Mouse (Mus musculus): Measurements from ENCODE around the gene Gm36079.
A peak's percentile ranks its signal among the peaks of the same experiment; 100 is the strongest.
"Not testable (repeated sequence)": the region's sequence is repeated elsewhere in the genome, so short reads cannot be mapped to it uniquely, and the experiment has no call there.

Gm36079 gene

GRCm38 (mm10) chr13:120026911-120027310, at the start of gene Gm36079:
Gene Gm36079, minus strand, starts transcription at chr13:120027011.
- not testable (repeated sequence) for DNase-seq (ENCODE audit: extremely low spot score)

DNA sequence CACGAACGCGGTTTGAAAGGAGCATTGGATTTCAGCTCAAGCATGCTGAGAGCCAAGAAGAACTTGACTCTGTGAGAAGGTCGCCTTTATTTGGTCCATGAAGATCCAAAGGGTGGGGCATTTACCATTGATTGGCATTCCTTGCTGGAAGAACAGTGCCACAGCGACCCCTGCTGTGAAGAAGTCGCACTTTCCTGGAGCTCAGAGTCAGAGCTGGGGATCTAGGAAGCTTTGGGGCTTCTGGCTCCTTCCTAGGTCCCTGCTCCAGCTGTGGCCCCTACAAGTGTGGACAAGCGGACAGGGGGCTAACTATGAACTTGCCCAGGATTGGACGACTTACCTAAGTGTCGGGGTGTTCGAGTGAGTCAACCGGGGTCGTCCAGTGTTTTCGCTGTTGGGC, 44.1 kb upstream of the Gm36079 start:
- not testable (repeated sequence) for DNase-seq (ENCODE audit: extremely low spot score)

GRCm38 (mm10) chr13:120070012-120070598, 43.3 kb upstream of the Gm36079 start:
- not testable (repeated sequence) for DNase-seq (ENCODE audit: extremely low spot score)

GRCm38 (mm10) chr13:120063439-120064089, 36.8 kb upstream of the Gm36079 start:
- DNase-seq (ENCODE audit: extremely low spot score), result not testable (repeated sequence)

DNA sequence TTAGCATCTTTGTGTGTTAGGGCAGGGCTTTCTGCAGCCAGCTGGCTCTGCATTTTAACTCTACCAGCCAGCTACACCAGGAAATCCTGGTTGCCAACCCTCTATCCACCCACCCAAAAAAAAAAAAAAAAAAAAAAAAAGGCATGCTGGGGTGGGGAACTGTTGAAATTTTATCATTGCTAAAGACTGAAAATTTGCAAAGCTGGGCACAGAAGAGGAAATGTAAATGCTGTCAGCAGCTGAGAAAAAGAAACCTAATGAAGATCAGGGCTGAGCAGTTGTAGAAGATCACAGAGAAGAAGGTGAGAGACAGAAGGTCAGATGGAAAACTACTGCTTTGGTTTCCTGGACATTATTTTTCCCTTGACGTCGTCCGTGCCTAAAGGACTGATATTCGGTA, 36.1 kb upstream of the Gm36079 start:
- DNase-seq (ENCODE audit: extremely low spot score), result not testable (repeated sequence)

- not testable (repeated sequence) for DNase-seq (ENCODE audit: extremely low spot score)
Observed at GRCm38 (mm10) chr13:120052085-120052484, 25.3 kb upstream of the Gm36079 start, which contains the start of gene Gm21188. Gene Gm21188, minus strand, starts transcription at chr13:120052194.

DNA sequence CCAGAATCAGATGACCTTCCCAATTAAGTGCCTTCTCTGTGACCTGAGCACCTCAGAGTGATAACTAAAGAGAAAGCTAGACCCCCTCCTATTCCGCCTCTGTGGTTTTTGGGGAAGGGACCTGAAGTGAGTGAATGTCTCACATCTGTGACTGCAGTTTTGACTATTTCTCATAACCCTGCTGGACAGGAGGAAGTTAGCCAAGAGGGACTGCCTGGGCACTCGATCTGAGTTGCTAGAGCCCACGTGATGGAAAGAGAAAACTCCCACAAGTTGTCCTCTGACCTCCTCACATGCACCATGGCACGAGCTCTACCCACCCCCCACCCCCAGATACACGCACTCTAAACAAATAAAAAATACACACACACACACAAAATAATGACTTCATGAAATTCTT, 21.8 kb upstream of the Gm36079 start:
- not testable (repeated sequence) for DNase-seq (ENCODE audit: extremely low spot score)

GRCm38 (mm10) chr13:120048186-120048585, 21.4 kb upstream of the Gm36079 start:
- DNase-seq (ENCODE audit: extremely low spot score), result not testable (repeated sequence)

- DNase-seq (ENCODE audit: extremely low spot score), result not testable (repeated sequence)
Observed at GRCm38 (mm10) chr13:120046422-120047209, 19.8 kb upstream of the Gm36079 start.

DNA sequence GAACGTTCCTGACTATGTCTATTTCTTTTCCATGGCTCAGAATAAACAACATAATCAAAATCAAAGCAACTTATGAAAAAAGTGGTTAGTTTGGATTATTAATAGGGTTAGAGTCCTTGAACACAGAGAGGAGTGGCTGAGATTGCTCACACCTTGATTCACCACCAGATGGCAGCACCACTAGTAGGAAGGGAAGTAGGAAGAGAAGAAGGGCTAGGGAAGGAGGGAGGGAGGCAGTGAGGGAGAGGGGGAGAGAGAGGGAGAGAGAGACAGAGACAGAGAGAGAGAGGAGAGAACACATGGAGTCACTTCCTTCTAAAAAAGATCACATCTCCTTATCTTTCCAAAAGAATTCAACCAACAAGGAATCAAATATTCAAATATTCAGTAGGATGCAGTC, 14.3 kb upstream of the Gm36079 start:
- DNase-seq (ENCODE audit: extremely low spot score), result peak; percentile 4

GRCm38 (mm10) chr13:120037881-120038280, 11.1 kb upstream of the Gm36079 start:
- peak; percentile 14 for DNase-seq (ENCODE audit: extremely low spot score)

DNA sequence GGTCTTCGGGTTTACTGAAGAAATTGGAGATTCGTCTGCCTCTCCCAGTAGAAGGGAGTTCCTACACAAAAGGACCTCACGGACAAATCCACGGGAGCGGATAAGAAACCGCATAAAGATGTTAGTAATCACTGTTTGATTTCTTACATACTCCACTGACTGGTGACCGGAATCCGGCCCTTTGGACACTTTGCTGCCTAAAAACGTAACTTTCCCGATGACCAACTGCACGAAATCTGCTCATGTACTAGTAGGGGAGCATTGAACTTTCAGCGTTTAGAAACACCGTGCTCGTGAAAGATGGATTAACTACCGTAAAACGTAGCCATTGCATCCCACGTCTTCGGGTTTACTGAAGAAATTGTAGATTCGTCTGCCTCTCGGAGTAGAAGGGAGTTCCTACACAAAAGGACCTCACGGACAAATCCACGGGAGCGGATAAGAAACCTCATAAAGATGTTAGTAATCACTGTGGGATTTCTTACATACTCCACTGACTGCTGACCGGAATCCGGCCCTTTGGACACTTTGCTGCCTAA, 9.8 kb upstream of the Gm36079 start:
- peak; percentile 2 for DNase-seq (ENCODE audit: extremely low spot score)

- not testable (repeated sequence) for DNase-seq (ENCODE audit: extremely low spot score)
Observed at GRCm38 (mm10) chr13:120035151-120035550, 8.3 kb upstream of the Gm36079 start.

- DNase-seq (ENCODE audit: extremely low spot score), result not testable (repeated sequence)
Observed at GRCm38 (mm10) chr13:120034637-120035036, 7.8 kb upstream of the Gm36079 start.

GRCm38 (mm10) chr13:120033516-120034190, 6.8 kb upstream of the Gm36079 start:
- DNase-seq (ENCODE audit: extremely low spot score), result peak; percentile 3

DNA sequence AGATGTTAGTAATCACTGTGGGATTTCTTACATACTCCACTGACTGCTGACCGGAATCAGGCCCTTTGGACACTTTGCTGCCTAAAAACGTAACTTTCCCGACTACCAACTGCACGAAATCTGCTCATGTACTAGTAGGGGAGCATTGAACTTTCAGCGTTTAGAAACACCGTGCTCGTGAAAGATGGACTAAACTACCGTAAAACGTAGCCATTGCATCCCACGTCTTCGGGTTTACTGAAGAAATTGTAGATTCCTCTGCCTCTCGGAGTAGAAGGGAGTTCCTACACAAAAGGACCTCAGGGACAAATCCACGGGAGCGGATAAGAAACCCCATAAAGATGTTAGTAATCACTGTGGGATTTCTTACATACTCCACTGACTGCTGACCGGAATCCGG, 4.9 kb upstream of the Gm36079 start:
- not testable (repeated sequence) for DNase-seq (ENCODE audit: extremely low spot score)

DNA sequence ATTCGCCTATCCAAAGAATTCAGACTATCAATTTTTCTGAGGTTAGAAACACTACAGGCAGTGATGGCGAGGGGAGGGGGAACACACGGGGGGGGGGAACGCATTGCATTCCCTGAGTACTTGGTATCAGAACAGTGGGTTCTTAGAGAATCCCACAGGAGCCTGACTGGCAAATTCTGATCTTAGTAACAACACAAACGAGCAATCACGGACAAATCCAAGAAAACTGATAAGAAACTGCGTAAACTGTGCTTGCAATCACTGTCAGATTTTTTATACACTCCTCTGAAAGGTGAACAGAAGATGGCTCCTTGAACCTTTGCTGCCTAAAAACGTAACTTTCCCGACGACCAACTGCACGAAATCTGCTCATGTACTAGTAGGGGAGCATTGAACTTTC, 557 bp upstream of the Gm36079 start:
- DNase-seq (ENCODE audit: extremely low spot score), result peak; percentile 1

DNA sequence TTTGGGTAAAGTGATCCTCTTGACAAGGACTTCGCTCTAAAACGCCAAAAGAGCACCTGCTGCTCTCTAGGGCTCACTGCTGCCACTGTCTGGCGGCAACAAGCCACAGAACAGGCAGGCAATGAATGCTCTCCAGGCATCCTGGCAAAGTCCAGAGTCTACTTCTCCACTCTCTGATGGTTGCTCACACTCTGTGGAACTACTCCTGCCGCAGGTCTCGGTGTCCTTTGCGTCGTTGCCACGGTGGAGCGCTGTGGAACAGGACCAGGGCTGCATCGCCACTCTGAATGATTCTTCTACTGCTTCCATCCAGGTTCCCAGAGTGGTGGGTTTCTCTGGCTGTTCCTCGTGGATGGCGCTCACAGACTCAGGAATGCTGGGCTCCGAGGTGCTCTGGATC, 438 bp downstream of the Gm36079 start:
- not testable (repeated sequence) for DNase-seq (ENCODE audit: extremely low spot score)

DNA sequence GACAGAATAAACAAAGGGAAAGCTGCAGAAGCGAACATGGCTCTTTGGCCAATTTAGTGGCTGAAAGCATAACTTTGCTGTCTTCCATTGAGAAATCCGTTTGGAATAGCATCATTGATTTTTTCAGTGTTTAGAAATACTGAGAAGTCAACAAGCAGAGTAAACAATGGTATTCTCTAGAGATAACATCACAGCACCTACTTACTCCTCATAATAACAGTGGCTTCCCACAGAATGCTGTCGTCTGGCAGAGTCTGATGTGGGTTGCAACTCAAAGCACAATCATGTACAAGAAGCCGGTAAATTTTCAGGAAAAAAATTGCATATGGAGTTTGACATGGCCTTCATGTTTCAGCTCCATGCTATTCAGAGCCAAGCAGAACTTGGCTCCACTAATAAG, 1.2 kb downstream of the Gm36079 start:
- DNase-seq (ENCODE audit: extremely low spot score), result peak; percentile 2

DNA sequence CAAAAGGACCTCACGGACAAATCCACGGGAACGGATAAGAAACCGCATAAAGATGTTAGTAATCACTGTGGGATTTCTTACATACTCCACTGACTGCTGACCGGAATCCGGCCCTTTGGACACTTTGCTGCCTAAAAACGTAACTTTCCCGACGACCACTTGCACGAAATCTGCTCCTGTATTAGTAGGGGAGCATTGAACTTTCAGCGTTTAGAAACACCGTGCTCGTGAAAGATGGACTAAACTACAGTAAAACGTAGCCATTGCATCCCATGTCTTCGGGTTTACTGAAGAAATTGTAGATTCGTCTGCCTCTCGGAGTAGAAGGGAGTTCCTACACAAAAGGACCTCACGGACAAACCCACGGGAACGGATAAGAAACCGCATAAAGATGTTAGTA, 1.8 kb downstream of the Gm36079 start:
- DNase-seq (ENCODE audit: extremely low spot score), result not testable (repeated sequence)

DNA sequence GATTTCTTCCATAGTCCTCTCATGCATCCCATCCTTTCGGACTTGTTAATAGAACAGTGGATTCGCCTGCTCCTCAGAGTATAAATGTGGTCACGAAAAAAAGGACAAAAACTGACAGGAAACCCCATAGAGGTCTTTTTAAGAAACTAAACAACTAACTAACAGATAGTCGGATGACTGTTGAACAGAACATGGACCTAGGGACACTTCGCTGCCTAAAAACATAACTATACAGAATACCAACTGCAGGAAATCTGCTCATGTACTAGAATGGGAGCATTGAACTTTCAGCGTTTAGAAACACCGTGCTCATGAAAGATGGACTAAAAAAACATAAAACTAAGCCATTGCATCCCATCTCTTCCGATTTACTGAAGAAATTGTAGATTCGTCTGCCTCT, 2.2 kb downstream of the Gm36079 start:
- peak; percentile 9 for DNase-seq (ENCODE audit: extremely low spot score)

DNA sequence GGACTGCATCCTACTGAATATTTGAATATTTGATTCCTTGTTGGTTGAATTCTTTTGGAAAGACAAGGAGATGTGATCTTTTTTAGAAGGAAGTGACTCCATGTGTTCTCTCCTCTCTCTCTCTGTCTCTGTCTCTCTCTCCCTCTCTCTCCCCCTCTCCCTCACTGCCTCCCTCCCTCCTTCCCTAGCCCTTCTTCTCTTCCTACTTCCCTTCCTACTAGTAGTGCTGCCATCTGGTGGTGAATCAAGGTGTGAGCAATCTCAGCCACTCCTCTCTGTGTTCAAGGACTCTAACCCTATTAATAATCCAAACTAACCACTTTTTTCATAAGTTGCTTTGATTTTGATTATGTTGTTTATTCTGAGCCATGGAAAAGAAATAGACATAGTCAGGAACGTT, 5.3 kb downstream of the Gm36079 start:
- DNase-seq (ENCODE audit: extremely low spot score), result not testable (repeated sequence)

All from embryo, embryonic 9.5 days (tissue).